In the genomic region with DNA sequence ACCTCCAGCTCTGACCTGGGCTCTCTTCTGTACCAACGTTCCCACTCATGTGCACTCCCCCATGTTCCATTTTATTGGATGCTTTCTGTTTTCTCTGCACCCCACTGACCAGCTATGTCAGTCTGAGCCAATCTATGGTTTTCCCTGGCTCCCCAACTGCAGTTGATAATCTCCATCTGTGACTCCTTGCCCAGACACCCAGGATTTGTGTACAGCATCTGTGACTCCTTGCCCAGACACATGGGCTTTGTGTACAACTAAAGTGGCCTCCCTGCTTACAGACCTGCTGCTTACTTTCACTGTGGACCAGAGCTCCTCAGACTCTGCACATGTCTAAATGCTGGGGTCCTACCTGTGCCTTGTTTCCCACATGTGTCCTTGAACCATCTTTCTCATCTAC, we compare ENCODE assay signal across 25 mouse cellular contexts.
A peak's percentile ranks its signal among the peaks of the same experiment; 100 is the strongest.
DNase-seq lines count a peak whose midpoint lies in the region; TF ChIP-seq lines count a peak whose summit lies in the region.
"Had no signal": no experiment of that assay in that cellular context is flagged by ENCODE, and none has a peak within 500 bp of the region (broad histone marks: within the 10 kb centered on the region; RNA-seq: fewer than 3 reads in every experiment).

No protein-coding gene starts in this region.

- H3K27ac ChIP-seq in cerebellum, adult 2 months (ENCODE audit: insufficient read depth, low read length) = peak overlapping the region; percentile 59; the same call in 1 of the 2 replicates
- H3K27ac ChIP-seq: forebrain, embryonic 10.5 days; forebrain, embryonic 13.5 days; heart, adult 2 months; heart, embryonic 10.5 days; heart, embryonic 13.5 days; hindbrain, embryonic 15.5 days; intestine, embryonic 15.5 days had no signal

- H3K4me3 ChIP-seq in cerebellum, adult 2 months (replicated peaks; ENCODE audit: insufficient read depth, low read depth, low read length) = no peak overlapping the region
- H3K4me3 ChIP-seq: forebrain, embryonic 10.5 days; forebrain, embryonic 13.5 days; heart, adult 2 months; heart, embryonic 10.5 days; heart, embryonic 13.5 days; hindbrain, embryonic 15.5 days; intestine, embryonic 15.5 days had no signal

- TF ChIP-seq CTCF in cerebellum, adult 2 months (IDR thresholded peaks at IDR 0.05; ENCODE audit: borderline replicate concordance, insufficient read depth, low read depth, low read length) = no peak

- H3K4me1 ChIP-seq in cerebellum, adult 2 months (ENCODE audit: control insufficient read depth, insufficient read depth, low read length) = peaks cover 14% of the 10 kb centered on the region
- H3K4me1 ChIP-seq: forebrain, embryonic 10.5 days; forebrain, embryonic 13.5 days; heart, embryonic 10.5 days; heart, embryonic 13.5 days; intestine, embryonic 15.5 days had no signal

- no peak for TF ChIP-seq POLR2A in cerebellum, adult 2 months (IDR thresholded peaks at IDR 0.05; ENCODE audit: borderline replicate concordance, insufficient read depth, low read length)

- DNase-seq in cerebellum, adult 11 months = peak; percentile 36
- DNase-seq in cerebellum, postnatal 36 days = no peak
- DNase-seq in cerebellum, adult 2 months = peak in 1 of 2 experiments; percentile 46
- no peak for DNase-seq in cerebellum, adult 8-10 months
- peak; percentile 82 for DNase-seq in brain, adult 2 months (ENCODE audit: low read depth, low spot score)
- peak; percentile 58 for DNase-seq in cerebellum, adult 9-11 months
- no peak for DNase-seq in ovary, adult 18-20 months (ENCODE audit: low spot score)
- DNase-seq: adrenal gland, adult 2 months; adrenal gland, postnatal 14 days; B cell, adult 2 months; gastrocnemius, postnatal 10 days; gastrocnemius, postnatal 36 days; heart, adult 2 months; heart, postnatal 14 days; heart, postnatal 4 days; kidney, adult 11 months; kidney, adult 8-10 months had no signal

- WGBS in cerebellum, adult 2 months = 11% methylated on average over 1 of the region's 1 CpGs

- no peaks in the 10 kb centered on the region; the same call in 1 of the 2 replicates for H3K27me3 ChIP-seq in cerebellum, adult 2 months (ENCODE audit: control insufficient read depth, insufficient read depth, low read length)
- H3K27me3 ChIP-seq: CH12.LX; forebrain, embryonic 13.5 days; heart, embryonic 13.5 days; hindbrain, embryonic 15.5 days; intestine, embryonic 15.5 days; Patski had no signal

Comparison
In these comparisons a context has a peak if more than half of its experiments do, and no peak if none do; other contexts are left out.
1. DNase-seq: peak in cerebellum, adult 11 months (single experiment), brain, adult 2 months (single experiment) and cerebellum, adult 9-11 months (single experiment); none in cerebellum, postnatal 36 days (0 of 2), cerebellum, adult 8-10 months (single experiment) and ovary, adult 18-20 months (single experiment).